Mouse (Mus musculus): ENCODE results near the gene Ska2.

GRCm38 (mm10) chr11:87121864-87122263 is 12.8 kb downstream of the Ska2 start:
- TF ChIP-seq POLR2A (IDR thresholded peaks at IDR 0.05; ENCODE audit: low read depth, low read length) (no peak), CTCF (IDR thresholded peaks at IDR 0.05; ENCODE audit: borderline replicate concordance, insufficient read depth, low read length) (no peak)
